Mouse (Mus musculus) ES-E14 (cell line): ENCODE measurements around the gene Bmper.

Experiments
- CHD2 ChIP-seq: IDR thresholded peaks from 2 replicates; pipeline ENCODE4 v1.6.1; 2014; ENCODE audit warnings: mild to moderate bottlenecking, low read depth, low read length, inconsistent platforms
- MAFK ChIP-seq: IDR thresholded peaks from 2 replicates; pipeline ENCODE4 v1.6.1; 2014; ENCODE audit warnings: mild to moderate bottlenecking, low read depth, low read length, inconsistent platforms; ENCODE audit not compliant: insufficient read depth
- ZNF384 ChIP-seq: IDR thresholded peaks from 2 replicates; pipeline ENCODE4 v1.6.1; 2012; ENCODE audit warnings: low read depth, low read length, inconsistent platforms

DNA sequence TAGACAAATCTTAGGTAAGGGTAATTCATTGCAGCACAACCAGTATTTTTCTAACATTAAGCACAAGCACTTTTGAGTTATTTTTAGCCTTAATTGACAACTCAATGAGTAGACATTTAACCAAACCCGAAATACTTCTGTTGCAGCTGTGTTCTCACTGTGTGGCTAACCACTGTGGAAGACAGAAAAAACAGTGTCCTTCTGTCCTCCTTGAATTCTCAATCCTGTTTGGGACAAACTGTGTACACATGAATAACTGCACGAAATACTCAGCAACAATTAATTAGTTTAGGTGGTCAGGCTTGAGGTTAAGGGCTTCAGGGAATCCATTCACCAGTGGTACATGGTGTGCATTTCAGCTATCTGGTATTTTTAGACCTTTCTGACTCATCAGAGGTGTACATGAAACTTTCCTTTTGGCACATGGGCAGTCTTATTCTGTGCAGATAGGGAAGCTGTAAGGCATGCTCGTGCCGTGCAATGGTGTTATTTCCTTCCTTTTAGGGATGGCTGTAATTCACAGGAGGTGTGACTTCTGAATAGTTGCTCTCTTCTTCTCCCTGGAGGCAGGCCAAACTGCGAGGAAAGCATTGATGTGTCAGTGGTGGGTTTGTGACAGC lies 131.4 kb downstream of the Bmper start:
- TF ChIP-seq CHD2 = no peak
- no peak for TF ChIP-seq MAFK
- TF ChIP-seq ZNF384 = no peak
